Mouse (Mus musculus): ENCODE data around the gene Cfap97d2.

Cfap97d2 gene

DNA sequence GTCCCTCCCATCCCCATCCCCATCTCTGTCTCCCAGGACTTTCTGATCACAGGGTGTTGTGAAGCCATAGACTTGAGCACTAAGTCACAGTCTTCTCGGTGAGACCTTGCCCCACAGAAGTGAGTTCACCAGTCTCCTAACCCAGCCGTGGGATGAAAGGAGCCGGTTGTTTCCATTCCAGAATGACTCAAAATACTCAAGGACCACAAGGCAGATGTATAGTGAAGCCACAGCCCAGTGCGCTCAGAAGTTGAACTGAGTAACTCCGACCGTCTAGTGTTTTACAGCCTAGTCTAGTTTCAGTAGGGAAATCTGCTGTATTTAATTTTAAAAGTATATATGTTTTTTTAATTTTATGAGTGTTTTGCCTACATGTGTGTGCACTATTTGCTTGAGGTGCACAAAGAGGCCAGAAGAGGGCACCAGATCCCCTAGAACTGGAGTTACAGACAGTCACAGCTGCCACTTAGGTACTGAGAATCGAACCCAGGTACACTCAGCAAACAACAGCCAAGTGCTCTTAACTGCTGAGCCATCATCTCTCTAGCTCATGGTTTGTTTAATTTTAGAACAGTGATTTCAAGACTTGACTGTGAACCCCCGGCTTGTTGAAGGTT is 18.5 kb upstream of the Cfap97d2 start:
- DNase-seq (ENCODE audit: low spot score): no peak

- no peak for DNase-seq (ENCODE audit: low spot score)
Measured at GRCm38 (mm10) chr8:13687941-13688340, 17.7 kb upstream of the Cfap97d2 start.

DNA sequence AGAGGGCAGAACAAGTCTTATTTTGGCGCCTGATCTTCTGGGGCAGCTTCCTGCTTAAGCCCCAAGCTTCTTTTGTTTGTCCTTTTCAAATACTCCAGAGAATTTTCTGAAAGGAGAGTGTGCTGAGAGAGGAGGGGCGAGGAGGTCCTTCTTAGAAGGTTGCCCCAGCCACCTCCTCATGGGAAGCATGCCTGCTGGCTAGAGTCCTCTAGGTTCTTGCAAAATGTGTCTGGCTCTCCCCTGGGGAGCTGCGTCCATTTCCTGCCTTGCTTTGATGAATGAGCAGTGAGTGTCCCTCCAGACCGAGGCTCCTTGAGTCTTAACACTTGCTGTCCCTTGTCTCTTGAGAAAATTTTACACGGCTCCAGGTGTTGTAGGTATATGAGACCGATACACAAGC is 17.2 kb upstream of the Cfap97d2 start:
- no peak for DNase-seq (ENCODE audit: low spot score)

- DNase-seq (ENCODE audit: low spot score): no peak
Measured at GRCm38 (mm10) chr8:13689331-13689730, 16.4 kb upstream of the Cfap97d2 start.

- DNase-seq (ENCODE audit: low spot score): no peak
Measured at GRCm38 (mm10) chr8:13692302-13693066, 13.2 kb upstream of the Cfap97d2 start.

DNA sequence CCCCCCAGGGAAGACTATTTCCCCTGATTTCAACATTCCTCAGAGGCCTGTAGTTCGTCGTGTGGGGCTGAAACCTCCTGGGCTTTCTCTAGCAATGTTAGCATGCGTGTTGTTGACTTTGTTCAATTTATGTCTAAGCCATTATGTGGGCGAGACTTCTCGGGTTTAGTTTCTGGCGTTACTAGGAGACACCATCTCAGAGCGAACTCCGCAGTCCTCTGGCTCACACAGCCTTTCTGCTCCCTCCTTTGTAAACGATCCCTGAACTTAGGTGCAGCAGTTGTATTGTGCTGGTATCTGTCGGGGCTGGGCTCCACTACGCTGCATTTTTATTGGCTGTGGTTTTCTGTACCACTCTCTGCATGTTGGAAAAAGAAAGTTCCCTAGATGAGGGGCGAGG is 11.0 kb upstream of the Cfap97d2 start:
- no peak for DNase-seq (ENCODE audit: low spot score)

- DNase-seq (ENCODE audit: low spot score): no peak
Measured at GRCm38 (mm10) chr8:13695203-13695867, 10.4 kb upstream of the Cfap97d2 start.

GRCm38 (mm10) chr8:13696157-13696556 is 9.5 kb upstream of the Cfap97d2 start:
- DNase-seq (ENCODE audit: low spot score): no peak

DNA sequence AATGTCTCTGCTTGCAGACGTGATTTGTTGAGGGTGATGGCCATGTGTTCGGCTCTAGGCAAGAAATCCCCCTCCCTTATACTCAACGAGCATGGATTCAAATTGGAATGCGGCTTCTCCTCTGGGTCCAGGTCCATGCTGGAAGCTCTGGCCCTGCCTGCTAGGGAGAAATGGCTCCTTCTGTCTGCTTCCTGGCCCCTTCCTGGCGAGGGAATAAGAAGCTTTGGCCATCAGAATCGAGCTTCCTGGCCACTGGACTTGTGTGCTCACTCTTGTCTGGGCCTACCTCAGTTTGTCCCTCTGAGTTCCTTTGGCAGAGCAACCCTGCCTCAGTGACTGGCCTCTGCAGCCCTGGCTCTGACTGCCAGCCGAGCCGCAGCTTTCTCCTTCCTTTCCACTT is 8.5 kb upstream of the Cfap97d2 start:
- no peak for DNase-seq (ENCODE audit: low spot score)

- no peak for DNase-seq (ENCODE audit: low spot score)
Measured at GRCm38 (mm10) chr8:13697681-13698080, 8.0 kb upstream of the Cfap97d2 start.

DNA sequence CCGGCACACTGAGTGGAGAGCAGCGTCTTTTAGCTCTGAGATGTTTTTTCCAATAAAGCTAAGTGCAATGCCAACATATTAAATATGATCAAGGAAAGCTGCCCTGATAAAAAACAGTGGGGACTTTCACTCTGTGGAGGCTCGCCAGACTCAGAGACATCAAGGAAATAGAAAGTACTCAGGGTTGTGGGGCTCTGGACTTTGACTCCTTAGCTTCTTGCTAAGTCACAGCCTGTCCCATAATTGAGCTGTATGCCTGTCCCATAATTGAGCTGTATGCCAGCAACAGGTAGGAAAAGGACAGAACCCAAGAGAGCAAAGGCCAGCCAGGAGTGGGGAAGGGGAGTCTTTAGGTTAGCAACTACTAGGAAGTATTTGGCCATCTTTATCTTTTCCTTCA is 7.4 kb upstream of the Cfap97d2 start:
- no peak for DNase-seq (ENCODE audit: low spot score)

GRCm38 (mm10) chr8:13699323-13699949 is 6.3 kb upstream of the Cfap97d2 start:
- DNase-seq (ENCODE audit: low spot score): no peak

GRCm38 (mm10) chr8:13702755-13703154 is 2.9 kb upstream of the Cfap97d2 start:
- no peak for DNase-seq (ENCODE audit: low spot score)

DNA sequence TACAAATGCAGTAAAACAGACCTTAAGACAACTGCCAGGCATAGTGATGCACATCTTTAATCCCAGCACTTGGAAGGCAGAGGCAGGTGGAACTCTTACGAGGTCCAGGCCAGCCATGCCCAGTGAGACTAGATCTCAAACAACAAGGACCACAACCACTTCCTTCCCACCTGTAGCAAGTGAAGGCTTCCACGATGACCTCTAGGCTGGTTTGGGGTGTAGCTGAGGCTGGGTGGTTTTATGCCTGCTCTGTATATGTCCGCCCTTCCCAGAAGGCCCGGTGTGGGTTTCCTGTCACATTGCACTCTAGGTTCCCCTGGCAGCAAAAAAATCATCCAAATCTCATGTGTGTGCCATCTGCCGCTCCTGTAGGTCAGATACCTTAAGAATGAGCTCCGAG is 1.9 kb upstream of the Cfap97d2 start:
- DNase-seq (ENCODE audit: low spot score): no peak

DNA sequence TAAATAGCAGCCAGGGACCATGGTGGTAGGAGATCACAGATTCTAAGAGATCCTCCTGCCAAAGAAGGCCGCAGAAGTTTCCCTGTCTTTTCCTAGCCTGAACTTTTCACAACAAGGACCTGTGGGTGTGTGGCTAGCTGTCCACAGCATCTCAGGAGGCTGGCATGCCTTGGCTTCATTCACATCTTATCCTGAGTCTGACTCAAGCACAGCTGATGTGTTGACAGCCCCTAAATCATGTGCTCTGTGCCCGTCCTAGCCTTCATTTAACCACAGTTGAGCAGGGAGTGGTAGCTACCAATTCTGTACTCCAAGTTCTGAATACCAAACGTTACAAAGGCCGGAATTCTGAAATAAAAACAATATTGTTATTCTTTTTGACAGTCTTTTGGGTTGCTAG is 1.4 kb upstream of the Cfap97d2 start:
- DNase-seq (ENCODE audit: low spot score): no peak

DNA sequence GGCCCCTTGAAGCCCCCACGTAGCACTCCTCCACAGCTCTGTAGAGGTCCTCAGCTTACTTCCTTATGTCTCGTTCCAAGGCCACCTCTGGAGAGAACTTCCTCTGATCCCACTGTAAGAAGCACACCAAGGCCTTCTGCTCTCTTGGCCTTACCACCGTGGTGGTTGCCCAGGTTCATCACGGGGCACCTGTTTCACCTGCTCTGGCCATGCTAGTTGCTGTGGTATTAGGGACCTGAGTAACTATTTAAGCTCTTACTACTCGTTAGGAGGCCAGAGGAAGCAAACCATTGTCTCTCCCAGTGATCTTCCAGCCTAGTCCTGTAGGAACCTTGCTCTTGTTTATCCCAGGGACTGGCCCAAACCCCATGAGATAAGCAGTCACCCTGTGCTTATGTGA is 1.2 kb downstream of the Cfap97d2 start:
- DNase-seq (ENCODE audit: low spot score): no peak

- DNase-seq (ENCODE audit: low spot score): no peak
Measured at GRCm38 (mm10) chr8:13708514-13708913, 2.8 kb downstream of the Cfap97d2 start.

GRCm38 (mm10) chr8:13718980-13719379 is 13.3 kb downstream of the Cfap97d2 start:
- DNase-seq (ENCODE audit: low spot score): no peak

DNA sequence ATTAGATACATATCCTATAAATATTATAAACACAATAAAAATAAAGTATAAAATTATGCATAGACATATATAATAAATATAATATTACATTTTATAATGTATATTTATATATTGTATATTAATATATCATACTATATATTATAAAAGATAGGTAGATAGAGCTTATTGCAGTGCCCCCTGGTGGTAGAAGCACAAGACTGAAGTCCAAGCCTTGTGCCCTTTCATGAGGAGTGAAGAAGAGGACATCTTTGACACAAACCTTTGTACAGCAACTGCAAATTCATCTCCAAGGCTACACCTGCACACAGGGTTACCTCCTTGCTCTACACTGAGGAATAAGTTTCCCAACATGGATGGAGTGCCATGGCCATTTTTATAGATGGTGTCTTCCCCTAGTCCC is 20.0 kb downstream of the Cfap97d2 start:
- DNase-seq (ENCODE audit: low spot score): no peak

DNA sequence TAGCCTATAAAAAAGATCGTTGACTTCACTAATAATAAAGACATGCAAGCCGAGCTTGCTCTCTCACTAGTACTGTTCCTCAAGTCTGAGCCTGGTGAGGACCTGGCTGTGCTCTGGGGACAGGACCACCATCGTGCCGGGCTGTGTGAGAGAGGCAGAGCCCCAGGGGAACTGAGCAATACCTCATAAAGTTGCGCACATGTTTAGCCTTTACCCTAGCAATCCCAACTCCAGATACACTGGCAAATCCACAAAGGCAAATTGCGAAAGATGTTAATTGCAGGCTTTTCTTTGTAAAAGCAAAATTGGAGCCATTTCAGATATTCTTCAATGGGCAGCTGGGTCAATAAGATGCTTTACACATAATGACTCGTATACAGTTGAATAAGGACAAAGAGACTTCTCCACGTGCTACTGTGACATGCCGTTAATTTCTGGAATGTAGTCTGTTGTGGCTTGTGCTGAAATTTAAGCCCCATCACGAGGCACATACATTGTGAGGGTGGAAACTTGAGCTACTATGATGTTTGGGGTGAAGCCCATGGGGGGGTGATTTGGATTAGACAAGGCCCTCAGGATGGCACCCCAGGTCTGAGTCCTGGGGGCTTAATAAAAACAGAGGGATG is 21.9 kb downstream of the Cfap97d2 start:
- no peak for DNase-seq (ENCODE audit: low spot score)

DNA sequence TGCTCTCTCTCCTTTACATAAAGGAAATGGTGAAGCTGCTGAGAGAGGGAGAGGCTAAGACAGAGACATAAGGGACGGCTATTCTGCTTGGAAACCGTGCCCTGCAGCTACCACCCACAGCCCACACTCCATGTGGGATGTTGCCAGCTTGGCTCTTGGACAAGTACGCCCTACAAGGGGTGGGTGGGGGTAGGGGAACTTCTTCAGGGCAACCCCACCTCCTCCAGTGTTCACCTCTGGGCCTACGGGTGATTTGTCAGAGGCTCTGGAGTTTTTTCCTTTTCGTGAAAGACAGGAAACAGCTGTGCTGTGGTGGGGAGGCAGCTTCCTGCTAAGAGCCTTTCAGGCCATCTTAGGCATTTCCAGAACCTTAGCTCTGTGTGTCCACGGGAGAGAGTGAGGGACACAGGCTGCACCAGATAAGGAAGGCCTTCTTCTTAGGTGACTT is 34.7 kb downstream of the Cfap97d2 start:
- DNase-seq (ENCODE audit: low spot score): peak; percentile 23

Data from yolk sac, embryonic 10.5 days (tissue).